Mouse (Mus musculus): ENCODE data around the gene Ramp2.
A peak's percentile ranks its signal among the peaks of the same experiment; 100 is the strongest.

Ramp2 gene

DNA sequence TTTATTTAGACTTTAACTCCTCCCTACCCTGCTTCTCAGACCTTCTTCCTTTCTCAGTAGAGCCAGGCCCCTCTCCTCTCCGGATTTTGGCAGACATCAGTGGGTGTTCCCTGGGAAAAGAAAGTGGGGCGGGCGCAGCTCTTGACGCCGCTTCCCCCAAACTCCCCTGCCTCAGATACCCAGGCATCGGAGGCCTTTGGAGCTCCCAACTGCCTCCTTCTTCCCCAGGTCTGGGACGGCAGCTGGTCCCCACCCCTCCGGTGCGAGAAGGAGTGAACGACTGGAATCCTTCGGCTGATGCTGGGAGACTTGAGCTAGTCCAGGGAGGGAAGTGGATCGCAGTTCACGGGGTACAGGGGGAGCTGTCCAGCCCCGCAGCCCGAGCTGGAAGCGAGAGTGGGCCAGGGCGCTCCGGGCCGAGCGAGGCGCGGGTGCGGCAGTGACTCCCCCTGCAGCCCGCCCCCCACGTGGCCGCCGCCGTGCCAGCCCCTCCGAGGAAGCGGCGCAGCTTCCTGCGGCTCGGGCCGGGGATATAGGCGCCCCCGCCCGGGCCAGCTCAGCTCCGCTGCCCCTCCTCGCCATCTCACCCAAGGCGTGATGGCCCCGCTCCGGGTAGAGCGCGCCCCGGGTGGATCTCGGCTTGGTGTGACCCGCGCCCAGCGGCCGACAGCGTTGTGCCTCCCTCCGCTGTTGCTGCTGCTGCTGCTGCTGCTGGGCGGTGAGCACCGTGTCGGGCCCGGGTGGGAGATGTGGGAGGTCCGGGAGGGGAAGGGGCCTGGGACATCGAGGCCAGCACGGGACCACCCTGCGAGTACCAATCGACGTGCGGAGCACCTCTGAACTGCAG lies at the start of gene Ramp2:
Gene Ramp2 (plus strand): TSS at position 174 of the 847 bp plus-strand sequence.
- DNase-seq (ENCODE audit: low spot score), result no peak

DNA sequence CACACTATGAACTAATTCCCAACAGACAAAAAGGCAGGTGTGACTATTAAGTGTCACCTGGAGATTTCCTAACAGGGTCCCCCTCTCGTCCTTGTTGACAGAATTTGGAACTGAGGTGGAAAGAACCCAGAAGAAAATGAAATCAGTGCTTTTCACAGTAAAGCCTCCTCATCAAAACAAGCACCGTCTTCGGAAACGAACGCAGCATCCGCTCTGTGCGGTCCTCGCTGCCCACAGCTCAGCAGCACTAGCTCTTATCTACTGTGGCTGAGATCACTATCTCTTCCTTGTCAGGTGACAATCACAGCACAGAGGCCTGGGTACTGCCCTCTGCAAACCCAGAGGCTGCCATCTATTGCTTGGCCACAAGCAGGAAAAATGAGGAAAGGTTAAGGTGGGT lies 49.7 kb upstream of the Ramp2 start:
- no peak for DNase-seq (ENCODE audit: low spot score)

DNA sequence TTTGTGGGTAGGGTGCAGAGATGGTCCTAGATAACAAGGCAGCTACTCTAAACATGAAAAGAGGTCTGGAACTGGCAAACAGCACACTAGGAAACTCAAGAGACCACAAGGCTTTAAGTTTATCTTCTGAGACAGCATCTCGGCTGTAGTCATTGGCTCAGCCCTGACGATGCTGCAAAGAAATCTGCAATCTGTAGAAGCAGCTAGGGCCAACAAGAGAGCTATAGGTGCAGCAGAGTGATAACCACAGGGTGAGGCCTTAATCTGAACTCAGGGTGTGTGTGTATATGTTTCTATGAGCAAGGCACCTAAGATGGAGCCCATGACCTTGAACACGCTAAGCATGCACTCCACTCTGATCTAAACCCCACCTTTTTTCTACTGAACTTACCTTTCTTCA lies 46.3 kb upstream of the Ramp2 start:
- DNase-seq (ENCODE audit: low spot score), result no peak

DNA sequence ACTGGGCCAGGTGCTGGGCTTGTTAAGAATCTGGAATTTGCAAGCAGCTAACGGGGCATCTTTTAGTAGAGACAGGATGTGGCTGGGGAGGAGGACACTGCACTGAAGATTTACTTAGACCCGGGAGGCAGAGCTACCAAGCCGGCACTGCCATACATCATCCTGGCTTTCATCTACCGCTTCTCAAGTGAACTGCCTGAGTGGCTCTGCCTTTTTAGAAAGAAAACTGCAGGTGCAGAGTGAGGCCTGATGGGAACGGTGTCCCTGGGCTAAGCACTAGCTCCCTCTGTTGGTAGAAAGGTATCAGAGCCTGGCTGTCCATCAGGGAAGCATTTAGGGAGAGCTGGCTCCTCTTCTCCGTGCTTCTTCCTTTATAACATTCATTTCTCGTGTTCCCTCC lies 44.8 kb upstream of the Ramp2 start:
- no peak for DNase-seq (ENCODE audit: low spot score)

DNA sequence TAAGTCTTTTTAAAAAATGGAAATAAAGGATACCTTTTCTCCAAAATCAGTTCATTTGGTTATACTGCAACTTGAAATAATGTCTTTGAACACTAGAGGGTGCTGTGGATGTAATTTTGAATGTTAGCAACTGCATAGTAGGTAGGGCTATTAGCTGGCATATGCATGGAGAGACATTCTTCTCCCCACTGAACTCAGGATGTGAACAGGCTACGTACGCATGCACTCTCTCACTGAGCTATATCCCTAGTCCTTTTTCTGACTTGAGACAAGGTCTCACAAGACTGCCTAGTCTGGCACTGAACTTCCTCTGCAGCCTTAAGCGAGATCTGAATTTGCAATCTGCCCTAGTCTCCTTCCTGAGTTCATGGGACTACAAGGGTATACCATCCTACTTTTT lies 33.9 kb upstream of the Ramp2 start:
- peak; percentile 62 for DNase-seq (ENCODE audit: low spot score)

DNA sequence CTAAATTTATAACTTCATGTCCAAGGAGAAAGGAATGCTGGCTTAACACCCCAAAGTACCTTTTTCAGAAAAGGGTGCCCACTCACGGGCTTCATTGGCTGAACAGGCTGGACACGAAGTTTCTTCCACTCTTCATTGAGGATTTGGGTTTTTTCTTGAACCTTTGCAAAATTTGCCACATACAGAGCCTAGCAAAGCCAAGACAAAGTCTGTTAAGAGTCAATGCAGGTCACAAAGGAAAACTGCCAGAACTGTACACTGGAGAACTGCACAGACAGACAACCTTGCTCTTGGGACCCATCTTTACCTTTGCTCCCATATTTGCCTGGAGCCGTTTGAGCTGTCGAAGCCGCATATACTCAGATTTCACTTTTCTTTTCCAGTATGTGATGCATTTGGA lies 28.9 kb upstream of the Ramp2 start:
- no peak for DNase-seq (ENCODE audit: low spot score)

DNA sequence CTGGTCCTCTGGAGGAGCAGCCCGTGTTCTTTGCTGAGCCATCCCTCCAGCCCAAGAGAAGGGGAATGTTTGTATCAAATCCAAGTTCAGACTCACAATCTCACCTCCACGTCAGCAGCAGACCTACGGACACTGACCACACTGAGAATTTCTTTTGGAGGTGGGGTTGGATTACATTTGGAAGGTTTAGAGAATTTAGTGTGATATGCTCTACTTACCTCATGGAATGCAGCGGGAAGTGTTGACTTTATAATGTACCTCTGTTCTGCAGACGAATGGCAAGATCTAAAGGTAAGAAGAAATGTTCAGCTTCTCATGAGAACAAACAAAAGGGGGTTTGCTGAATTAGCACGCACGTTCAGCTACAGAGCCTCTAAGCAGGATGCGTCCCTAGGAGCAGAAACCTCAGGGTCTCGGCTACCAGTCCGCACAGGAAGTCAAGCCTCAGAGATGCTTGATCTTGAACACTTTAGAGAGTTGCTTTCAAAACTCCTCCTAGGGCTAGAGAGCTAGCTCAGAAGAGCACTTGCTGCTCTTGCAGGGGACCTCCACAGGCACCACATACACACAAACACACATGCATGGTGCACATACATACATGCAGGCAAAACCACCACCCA lies 27.3 kb upstream of the Ramp2 start:
- no peak for DNase-seq (ENCODE audit: low spot score)

DNA sequence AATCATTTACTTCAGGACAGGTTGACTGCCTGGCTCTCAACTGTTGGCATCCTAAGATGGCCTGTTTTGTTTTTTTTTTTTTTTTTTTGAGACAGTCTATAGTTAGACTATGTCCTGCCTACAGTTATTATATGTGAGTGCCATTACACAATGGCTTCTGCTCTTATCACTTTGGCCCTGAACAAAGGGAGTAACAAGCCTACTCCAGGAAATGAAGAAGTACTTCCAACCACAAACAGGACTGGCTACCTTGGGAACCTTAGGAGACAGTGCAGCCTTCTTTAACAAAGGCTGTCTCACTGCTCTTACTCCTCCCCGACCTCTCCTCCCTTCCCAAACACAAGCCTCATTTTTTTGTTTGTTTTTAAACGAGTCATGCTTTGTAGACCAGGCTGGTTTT lies 25.0 kb upstream of the Ramp2 start:
- DNase-seq (ENCODE audit: low spot score), result no peak

DNA sequence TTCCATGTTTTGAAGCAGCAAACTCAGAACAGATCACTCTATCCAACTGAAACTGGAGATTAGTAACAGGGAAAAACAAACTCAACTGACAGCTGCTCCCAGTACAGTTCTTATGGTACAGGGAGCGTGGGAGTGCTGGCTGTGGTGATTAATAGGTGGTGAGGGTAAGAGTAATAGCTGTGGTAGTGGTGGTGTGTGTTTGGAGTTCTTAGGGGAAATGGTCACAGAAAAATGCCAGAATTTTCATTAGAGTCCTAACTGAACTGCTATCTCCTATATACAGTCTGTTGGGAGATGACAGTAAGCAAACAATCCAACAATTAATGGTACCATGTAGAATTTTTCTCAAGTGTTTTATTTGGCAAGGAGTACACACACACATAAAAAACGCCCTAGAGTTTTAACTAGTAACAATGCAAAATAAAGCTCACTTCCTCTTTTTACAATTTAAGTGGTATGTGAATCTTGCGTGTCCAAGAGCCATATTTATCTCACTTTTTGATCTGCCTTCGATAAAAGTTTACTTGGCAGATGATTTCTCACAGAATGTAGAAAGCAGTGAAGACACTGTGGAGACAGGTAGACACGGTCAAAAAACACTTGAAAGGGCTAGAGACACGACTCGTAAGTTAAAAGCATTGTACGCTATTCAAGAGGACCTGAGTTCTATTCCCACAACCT lies 24.4 kb upstream of the Ramp2 start:
- DNase-seq (ENCODE audit: low spot score), result peak; percentile 30

DNA sequence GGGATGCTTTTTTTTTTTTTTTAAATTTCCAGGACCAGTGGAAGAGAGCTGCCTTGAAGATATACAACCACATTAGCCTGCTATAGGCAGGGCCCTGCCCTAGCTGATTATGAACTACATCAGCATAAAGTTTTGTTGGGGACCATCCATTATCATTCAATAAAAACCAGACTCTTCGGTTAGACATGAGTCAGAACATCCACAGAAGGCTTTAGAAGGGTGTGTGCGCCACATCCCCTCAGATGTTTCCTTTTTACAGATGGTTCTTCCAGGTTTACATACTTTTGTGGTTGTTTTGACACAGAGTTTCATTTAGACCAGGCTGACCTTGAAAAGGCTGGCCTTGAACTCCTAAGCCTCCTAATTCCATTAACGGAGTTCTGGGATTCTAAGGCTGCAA lies 21.5 kb upstream of the Ramp2 start:
- no peak for DNase-seq (ENCODE audit: low spot score)

DNA sequence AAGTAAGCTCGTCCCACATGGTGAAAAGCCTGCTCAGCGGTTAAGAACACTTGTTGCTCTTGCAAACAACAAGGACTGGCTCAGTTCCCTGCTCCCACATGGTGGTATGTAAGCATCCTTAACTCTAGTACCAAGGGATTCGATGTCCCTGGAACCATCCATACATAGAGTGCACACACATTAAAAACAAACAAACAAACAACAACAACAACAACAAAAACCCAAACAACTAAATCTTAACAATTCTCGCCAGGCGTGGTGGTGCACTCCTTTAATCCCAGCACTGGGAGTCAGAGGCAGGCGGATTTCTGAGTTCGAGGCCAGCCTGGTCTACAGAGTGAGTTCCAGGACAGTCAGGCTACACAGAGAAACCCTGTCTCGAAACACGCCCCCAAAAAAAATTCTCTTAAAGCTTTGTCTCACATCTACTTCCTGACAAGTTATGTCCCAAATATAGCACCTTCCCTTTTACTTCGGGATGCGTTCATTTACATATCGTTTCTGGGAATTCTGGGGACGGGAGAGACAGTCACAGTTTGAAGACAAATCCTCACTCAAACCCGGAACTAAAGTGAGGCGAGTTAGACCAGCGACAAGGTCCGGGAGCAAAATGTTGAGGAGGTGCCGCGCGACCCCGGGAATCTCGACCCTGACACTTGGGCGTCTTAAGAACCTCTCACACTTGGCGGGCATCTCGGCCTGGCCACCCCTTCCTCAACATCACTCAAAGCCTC lies 20.3 kb upstream of the Ramp2 start:
- no peak for DNase-seq (ENCODE audit: low spot score)

DNA sequence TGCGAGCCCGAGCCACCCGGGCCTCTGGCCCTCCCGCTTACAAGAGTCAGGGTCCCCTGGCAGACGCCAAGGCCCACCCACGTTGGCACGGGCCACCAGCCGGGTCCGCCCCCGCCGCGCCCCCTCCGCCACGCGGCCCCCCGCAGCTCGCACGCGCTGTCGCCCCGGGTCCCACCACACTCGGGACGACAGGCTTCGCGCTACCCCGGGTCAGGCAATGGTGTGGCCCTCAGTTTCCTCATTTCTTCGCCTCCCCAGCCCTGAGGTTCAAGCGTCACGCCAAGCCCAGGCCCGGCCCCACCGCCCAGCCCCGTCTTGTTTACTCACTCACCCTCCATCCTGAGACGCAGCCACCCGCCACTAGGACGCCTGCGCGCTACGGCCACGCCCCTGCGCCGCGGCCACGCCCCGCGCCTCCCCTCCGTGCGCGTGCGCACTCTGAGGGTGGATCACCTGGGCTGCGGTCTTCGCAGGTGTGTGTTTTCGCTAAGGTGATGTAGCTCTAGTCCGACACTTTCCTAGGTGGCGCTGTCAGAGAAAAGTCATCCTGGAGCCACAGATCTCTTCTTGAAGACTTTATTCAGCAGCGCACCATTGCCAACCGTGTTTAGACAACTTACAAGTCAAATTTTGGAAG lies 19.6 kb upstream of the Ramp2 start, which contains the start of gene Ezh1:
Gene Ezh1 (minus strand): TSS at position 399 of the 637 bp plus-strand sequence.
- DNase-seq (ENCODE audit: low spot score), result peak; percentile 89

DNA sequence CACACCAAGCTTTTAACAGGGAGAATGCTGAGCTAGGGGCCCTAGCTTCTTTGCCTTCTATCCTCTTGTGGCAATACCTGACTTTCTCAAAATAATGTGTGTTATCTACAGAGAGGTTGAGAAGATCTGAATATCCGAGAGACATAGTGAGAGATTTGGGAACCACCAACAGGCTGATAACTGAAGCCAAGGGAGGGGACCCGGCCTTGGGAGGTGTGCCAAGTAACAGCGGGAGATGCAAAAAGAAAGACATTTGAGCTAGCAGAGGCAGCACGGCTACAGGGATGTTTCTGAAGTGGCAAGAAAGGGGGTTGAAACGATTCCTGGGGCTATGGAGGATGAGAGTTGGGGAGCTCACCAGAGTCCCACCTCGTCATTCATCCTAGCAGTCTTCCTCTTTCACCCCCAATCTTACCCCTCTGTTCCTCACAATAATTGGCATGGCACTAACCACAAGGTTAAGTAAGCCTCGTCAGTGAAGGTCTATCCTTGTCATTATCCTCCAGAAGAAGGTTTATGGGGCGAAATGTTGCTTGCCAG lies 16.4 kb upstream of the Ramp2 start:
- peak; percentile 18 for DNase-seq (ENCODE audit: low spot score)

DNA sequence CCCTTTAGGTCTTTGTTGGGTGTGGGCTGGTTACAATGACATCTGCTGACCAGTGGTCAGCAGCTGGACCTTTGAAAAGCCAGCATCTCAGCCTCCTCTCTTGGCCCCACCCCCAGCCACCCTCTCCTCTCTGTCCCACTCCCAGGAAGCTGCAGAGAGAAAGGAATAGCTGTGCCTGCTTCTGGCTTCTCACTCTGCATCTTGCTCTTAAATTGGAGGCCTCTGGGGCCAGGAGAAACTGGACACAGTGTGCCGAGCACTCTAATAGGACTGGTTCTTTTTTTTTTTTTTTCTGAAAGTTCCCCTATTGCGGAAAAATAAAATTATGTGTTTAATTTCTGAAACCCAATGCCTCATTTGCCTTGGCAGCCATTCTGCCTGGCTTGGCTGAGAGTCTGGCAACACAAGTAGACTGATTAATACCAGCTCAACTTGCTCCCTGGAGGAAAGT lies 15.7 kb upstream of the Ramp2 start:
- peak; percentile 17 for DNase-seq (ENCODE audit: low spot score)

DNA sequence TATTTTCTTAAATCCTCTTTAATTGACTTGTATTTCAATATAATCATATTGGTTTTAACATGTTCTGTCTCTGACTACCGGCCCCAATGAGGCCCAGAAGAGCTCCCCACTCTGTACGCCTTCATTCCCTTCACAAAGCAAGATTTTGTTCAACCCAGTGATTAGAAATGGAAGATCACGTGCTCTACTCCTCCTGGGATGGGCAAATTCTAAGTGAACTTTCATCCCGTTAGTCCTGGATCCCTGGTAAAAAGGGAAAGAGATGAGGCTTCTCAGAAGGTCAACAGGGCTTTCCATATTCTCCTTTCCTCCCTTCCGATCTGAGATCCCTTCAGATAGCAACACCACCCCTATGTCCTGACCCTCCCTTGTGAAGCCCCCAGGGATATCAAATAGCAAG lies 15.3 kb upstream of the Ramp2 start:
- no peak for DNase-seq (ENCODE audit: low spot score)

DNA sequence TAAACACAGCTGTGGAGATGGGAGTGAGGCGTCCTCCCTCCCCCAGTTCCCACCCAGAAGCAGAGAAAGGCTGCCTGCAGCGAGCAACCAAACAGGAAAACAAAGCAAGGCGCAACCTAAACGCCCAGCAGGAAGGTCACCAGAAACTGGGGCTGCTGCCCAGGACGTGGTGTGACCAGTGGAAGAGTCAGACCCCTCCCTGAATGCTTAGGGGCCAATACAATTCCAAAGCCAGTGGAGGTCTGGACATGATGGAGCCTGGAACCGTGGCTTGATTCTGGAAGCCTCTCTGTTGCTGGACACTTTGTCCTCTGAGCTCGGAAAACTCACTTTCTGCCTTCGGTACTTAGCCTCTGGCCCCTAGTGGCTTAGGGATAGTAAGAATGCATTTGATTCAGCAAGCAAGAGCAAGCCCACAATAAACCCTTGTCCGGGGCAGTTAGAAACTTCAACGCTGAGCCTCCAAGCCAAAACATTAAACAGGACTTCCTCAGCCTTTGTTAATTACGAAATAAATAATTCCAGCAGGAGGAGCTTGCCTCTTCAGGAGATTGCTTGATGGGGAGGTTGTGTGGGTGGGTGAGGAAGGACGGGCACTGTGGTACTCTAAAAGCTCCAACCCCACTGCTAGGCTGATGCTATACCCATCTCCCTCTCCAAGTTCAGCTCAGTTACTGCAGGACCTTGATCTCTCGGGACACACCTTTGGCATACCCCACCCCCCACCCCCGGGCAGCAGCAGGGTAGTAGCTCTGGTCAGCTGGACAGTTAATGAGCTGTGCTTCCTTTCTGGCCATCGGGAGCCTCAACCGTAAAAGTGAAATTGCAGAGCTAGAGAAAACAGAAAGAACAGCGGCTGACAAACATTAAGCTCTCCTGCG lies 14.6 kb upstream of the Ramp2 start:
- DNase-seq (ENCODE audit: low spot score), result peak; percentile 22

DNA sequence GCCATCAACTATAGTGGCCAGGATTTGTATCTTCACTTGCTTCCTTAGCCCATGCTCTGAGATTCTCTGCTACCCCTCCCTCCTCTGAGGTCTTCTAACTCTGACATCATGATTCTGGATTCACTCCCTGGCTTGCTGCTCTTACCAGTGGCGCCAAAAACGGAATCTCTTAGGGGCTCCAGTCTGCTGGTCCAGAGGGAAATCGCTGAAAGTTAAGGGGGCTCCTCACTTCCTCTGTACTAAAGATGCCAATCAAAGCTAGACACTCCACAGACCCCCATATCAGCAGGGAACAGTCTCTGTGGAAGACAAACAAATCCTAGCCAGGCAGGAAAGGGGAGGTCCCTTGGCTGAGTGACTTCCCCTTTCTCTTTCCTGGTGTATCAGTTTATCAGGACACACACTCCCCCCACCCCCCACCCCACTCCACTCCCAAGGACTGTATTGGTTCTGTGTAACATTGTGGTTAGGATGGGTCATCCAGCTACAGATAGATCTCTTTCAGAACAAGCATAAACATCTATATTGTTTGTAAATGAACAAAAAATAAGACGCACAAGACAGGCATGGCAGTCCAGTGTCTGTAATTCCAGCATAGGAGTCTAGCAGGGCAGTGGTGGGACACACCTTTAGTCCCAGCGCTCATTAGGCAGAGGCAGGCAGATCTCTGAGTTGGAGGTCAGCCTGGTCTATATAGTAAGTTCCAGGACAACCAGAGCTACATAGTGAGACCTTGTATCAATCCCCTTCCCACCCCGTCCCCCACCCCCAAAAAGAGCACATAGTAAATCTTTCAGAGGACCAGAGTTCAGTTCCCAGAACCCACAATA lies 13.6 kb upstream of the Ramp2 start:
- DNase-seq (ENCODE audit: low spot score), result no peak

DNA sequence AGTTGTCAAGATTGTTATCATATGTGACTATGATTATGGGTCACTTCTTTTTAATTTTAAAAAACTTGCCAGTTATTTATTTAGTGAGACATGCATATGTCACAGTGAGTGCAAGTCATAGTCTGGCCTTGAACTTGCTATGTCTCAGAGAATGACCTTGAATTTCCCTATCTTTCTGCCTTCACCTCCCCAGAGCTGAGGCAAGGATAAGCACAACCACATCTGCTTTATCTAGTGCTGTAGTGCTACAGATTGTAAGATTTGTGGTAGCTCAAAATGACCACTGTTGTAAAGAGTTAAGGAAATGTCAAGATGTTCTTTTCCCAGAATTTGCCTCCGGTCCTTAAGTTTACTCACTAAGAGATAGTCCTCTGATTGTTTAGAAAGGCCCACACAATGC lies 12.6 kb upstream of the Ramp2 start:
- DNase-seq (ENCODE audit: low spot score), result no peak

DNA sequence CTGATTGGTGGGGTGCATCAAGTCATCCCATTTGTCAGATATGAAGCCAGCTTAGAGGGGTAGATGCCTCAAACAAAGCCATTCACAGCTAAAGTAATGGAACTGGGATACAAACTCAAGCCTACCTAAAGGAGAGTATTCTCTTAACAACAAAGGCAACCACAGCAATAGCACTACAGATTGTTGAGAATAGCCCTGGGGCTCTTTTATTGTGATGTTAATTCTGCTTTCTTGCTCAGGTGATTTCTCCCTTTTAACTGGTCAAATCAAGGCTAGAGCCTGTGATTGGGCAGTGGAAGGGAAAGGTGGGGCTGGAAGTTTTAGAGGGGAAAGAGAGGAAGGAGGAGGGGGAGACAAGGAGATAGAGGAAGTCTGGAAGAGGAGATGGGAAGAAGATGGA lies 11.7 kb upstream of the Ramp2 start:
- DNase-seq (ENCODE audit: low spot score), result no peak

DNA sequence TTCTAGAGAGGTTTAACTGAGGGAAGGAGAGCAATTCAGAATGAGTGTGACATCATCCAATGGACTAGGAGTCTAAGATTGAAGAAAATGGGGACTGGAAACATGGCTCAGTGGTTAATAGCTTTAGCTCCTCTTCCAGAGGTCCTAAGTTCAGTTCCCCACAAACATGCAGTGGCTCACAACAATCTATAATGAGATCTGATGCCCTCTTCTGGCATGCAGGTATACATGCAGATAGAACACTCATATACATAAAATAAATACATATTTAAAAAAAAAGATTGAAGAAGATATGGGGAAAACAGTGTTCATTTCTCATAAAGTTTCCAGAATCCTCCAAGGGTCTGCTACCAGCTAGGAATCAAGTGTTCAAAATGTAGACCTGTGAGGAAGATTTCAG lies 10.4 kb upstream of the Ramp2 start:
- no peak for DNase-seq (ENCODE audit: low spot score)

Data from layer of hippocampus, adult 11-12 months (tissue).